Mouse (Mus musculus): Measurements from ENCODE around the gene Cpb1. TPM values are rescaled to one million over a fixed set of nuclear protein-coding genes. Genes with fewer than 3 reads are reported as not detected.

The Cpb1 gene
- polyA plus RNA-seq, 1 experiment, result 0.08 TPM

GRCm38 (mm10) chr3:20243913-20244312, 31.6 kb downstream of the Cpb1 start:
- no peak for TF ChIP-seq CTCF (IDR thresholded peaks at IDR 0.05; ENCODE audit: borderline replicate concordance, extremely low read depth, insufficient read depth, insufficient read length)
- TF ChIP-seq POLR2A (IDR thresholded peaks at IDR 0.05; ENCODE audit: borderline replicate concordance, extremely low read depth, insufficient read depth, insufficient read length, poor library complexity, severe bottlenecking), result no peak
- DNase-seq (ENCODE audit: low read depth), result no peak

GRCm38 (mm10) chr3:20242050-20242449, 33.5 kb downstream of the Cpb1 start, which contains the start of gene Cpa3:
Gene Cpa3, minus strand, starts transcription at chr3:20242181.
- no peak for DNase-seq (ENCODE audit: low read depth)
- no peak for TF ChIP-seq POLR2A (IDR thresholded peaks at IDR 0.05; ENCODE audit: borderline replicate concordance, extremely low read depth, insufficient read depth, insufficient read length, poor library complexity, severe bottlenecking)
- TF ChIP-seq CTCF (IDR thresholded peaks at IDR 0.05; ENCODE audit: borderline replicate concordance, extremely low read depth, insufficient read depth, insufficient read length), result no peak

- TF ChIP-seq POLR2A (IDR thresholded peaks at IDR 0.05; ENCODE audit: borderline replicate concordance, extremely low read depth, insufficient read depth, insufficient read length, poor library complexity, severe bottlenecking), result no peak
- TF ChIP-seq CTCF (IDR thresholded peaks at IDR 0.05; ENCODE audit: borderline replicate concordance, extremely low read depth, insufficient read depth, insufficient read length), result no peak
- DNase-seq (ENCODE audit: low read depth), result no peak
Measured at GRCm38 (mm10) chr3:20239741-20240140, 35.8 kb downstream of the Cpb1 start.

- no peak for DNase-seq (ENCODE audit: low read depth)
- TF ChIP-seq CTCF (IDR thresholded peaks at IDR 0.05; ENCODE audit: borderline replicate concordance, extremely low read depth, insufficient read depth, insufficient read length) (no peak), POLR2A (IDR thresholded peaks at IDR 0.05; ENCODE audit: borderline replicate concordance, extremely low read depth, insufficient read depth, insufficient read length, poor library complexity, severe bottlenecking) (no peak)
Measured at GRCm38 (mm10) chr3:20236965-20237364, 38.6 kb downstream of the Cpb1 start.

- no peak for TF ChIP-seq POLR2A (IDR thresholded peaks at IDR 0.05; ENCODE audit: borderline replicate concordance, extremely low read depth, insufficient read depth, insufficient read length, poor library complexity, severe bottlenecking)
- no peak for TF ChIP-seq CTCF (IDR thresholded peaks at IDR 0.05; ENCODE audit: borderline replicate concordance, extremely low read depth, insufficient read depth, insufficient read length)
Measured at GRCm38 (mm10) chr3:20229027-20229426, 46.5 kb downstream of the Cpb1 start.

GRCm38 (mm10) chr3:20225429-20225828, 50.1 kb downstream of the Cpb1 start:
- TF ChIP-seq CTCF (IDR thresholded peaks at IDR 0.05; ENCODE audit: borderline replicate concordance, extremely low read depth, insufficient read depth, insufficient read length) (no peak), POLR2A (IDR thresholded peaks at IDR 0.05; ENCODE audit: borderline replicate concordance, extremely low read depth, insufficient read depth, insufficient read length, poor library complexity, severe bottlenecking) (no peak)
- DNase-seq (ENCODE audit: low read depth), result no peak

More at GRCm38 (mm10) chr3:20229027-20229426, 46.5 kb downstream of the Cpb1 start:
- no peak for DNase-seq (ENCODE audit: low read depth)

GRCm38 (mm10) chr3:20222926-20223698, 52.4 kb downstream of the Cpb1 start:
- TF ChIP-seq CTCF (IDR thresholded peaks at IDR 0.05; ENCODE audit: borderline replicate concordance, extremely low read depth, insufficient read depth, insufficient read length) (no peak), POLR2A (IDR thresholded peaks at IDR 0.05; ENCODE audit: borderline replicate concordance, extremely low read depth, insufficient read depth, insufficient read length, poor library complexity, severe bottlenecking) (no peak)
- no peak for DNase-seq (ENCODE audit: low read depth)

- DNase-seq (ENCODE audit: low read depth), result no peak
- no peak for TF ChIP-seq CTCF (IDR thresholded peaks at IDR 0.05; ENCODE audit: borderline replicate concordance, extremely low read depth, insufficient read depth, insufficient read length)
- TF ChIP-seq POLR2A (IDR thresholded peaks at IDR 0.05; ENCODE audit: borderline replicate concordance, extremely low read depth, insufficient read depth, insufficient read length, poor library complexity, severe bottlenecking), result no peak
Measured at GRCm38 (mm10) chr3:20222136-20222535, 53.4 kb downstream of the Cpb1 start.

- peak; percentile 73 for DNase-seq (ENCODE audit: low read depth)
Measured at GRCm38 (mm10) chr3:20198869-20199268, 76.7 kb downstream of the Cpb1 start.

More at GRCm38 (mm10) chr3:20198869-20199268, 76.7 kb downstream of the Cpb1 start:
- no peak for TF ChIP-seq POLR2A (IDR thresholded peaks at IDR 0.05; ENCODE audit: borderline replicate concordance, extremely low read depth, insufficient read depth, insufficient read length, poor library complexity, severe bottlenecking)
- peak; percentile 78 for TF ChIP-seq CTCF (IDR thresholded peaks at IDR 0.05; ENCODE audit: borderline replicate concordance, extremely low read depth, insufficient read depth, insufficient read length)

Other genes starting within 250 kb of the Cpb1 start
- 14.6 and 16.4 TPM in 2 replicates for gene Hps3, start 240.4 kb downstream of the Cpb1 start, polyA plus RNA-seq (2012; rRNA removed)
- 15.6 and 16.6 TPM in 2 replicates for gene Hltf, start 217.9 kb downstream of the Cpb1 start, polyA plus RNA-seq (2012; rRNA removed)
- 20.4 and 28.5 TPM in 2 replicates for gene Gyg, start 120.4 kb downstream of the Cpb1 start, polyA plus RNA-seq (2012; rRNA removed)
- gene Cpa3, start 33.6 kb downstream of the Cpb1 start, polyA plus RNA-seq (2012; rRNA removed), result 2.2 and 4.4 TPM in 2 replicates
- gene Agtr1b, start 91.4 kb upstream of the Cpb1 start, polyA plus RNA-seq (2012; rRNA removed), result 0.04 and 0.08 TPM in 2 replicates